Mouse (Mus musculus) testis, adult 2 months (tissue): ENCODE results near the gene Wdr45b. TPM values are rescaled to one million over a fixed set of nuclear protein-coding genes. Genes with fewer than 3 reads are reported as not detected.
A peak's percentile ranks its signal among the peaks of the same experiment; 100 is the strongest.

Experiments
- H3K27ac ChIP-seq: fragments of 200-500 bp; 2 replicates; pipeline ENCODE4 v1.5.1; 2012; ENCODE audit warnings: low read depth, low read length; ENCODE audit not compliant: control insufficient read depth, insufficient read depth
- H3K27me3 ChIP-seq: fragments of 200-500 bp; 2 replicates; pipeline ENCODE4 v1.6.1; 2012; ENCODE audit warnings: mild to moderate bottlenecking, low read length, moderate library complexity; ENCODE audit not compliant: control insufficient read depth, insufficient read depth
- H3K36me3 ChIP-seq: fragments of 200-500 bp; 2 replicates; pipeline ENCODE4 v1.6.1; 2012; ENCODE audit warnings: mild to moderate bottlenecking, low read length; ENCODE audit not compliant: control insufficient read depth, insufficient read depth
- H3K4me1 ChIP-seq: fragments of 200-500 bp; 2 replicates; pipeline ENCODE4 v1.6.1; 2012; ENCODE audit warnings: low read length; ENCODE audit not compliant: control insufficient read depth, insufficient read depth
- H3K4me3 ChIP-seq: fragments of 200-500 bp; 2 replicates; pipeline ENCODE4 v1.5.1; 2012; ENCODE audit warnings: low read depth, mild to moderate bottlenecking, low read length, moderate library complexity, mixed read lengths; ENCODE audit not compliant: control insufficient read depth
- CTCF ChIP-seq: fragments of 200-500 bp; IDR thresholded peaks from 2 replicates; pipeline ENCODE4 v1.5.1; 2012; ENCODE audit warnings: low read depth, mild to moderate bottlenecking, inconsistent platforms, low read length, moderate library complexity; ENCODE audit not compliant: control insufficient read depth, insufficient read depth, insufficient replicate concordance
- POLR2A ChIP-seq: fragments of 200-500 bp; IDR thresholded peaks from 2 replicates; pipeline ENCODE4 v1.6.1; 2012; ENCODE audit warnings: low read depth, mild to moderate bottlenecking, inconsistent platforms, low read length, moderate library complexity; ENCODE audit not compliant: control insufficient read depth
- polyA plus RNA-seq: library from polyadenylated mRNA; depleted of rRNA; stranded (reverse); fragments of >200 nt; gene quantifications from 2 replicates; pipeline ENCODE4 v1.2.3, GENCODE M21; 2012; rRNA removed

The Wdr45b gene
- polyA plus RNA-seq: 26.7 and 27.9 TPM in 2 replicates

- H3K27ac ChIP-seq: peak within 1 kb of the TSS; percentile 92
- peaks cover 10% of the 10 kb centered on the region for H3K4me1 ChIP-seq
- no peak for TF ChIP-seq CTCF
- peak; percentile 87 for TF ChIP-seq POLR2A
- no peaks in the 10 kb centered on the region for H3K27me3 ChIP-seq
- H3K36me3 ChIP-seq: no peaks in the 10 kb centered on the region
- peak within 1 kb of the TSS; percentile 98 for H3K4me3 ChIP-seq
Observed at GRCm38 (mm10) chr11:121354091-121354707, at the start of gene Wdr45b. Gene Wdr45b (minus strand): TSS chr11:121354445.

- no peak overlapping the region for H3K27ac ChIP-seq
- TF ChIP-seq CTCF (no peak), POLR2A (no peak)
- H3K27me3 ChIP-seq: no peaks in the 10 kb centered on the region
- no peak overlapping the region for H3K4me3 ChIP-seq
- peaks cover 8% of the 10 kb centered on the region for H3K4me1 ChIP-seq
- H3K36me3 ChIP-seq: no peaks in the 10 kb centered on the region
Observed at GRCm38 (mm10) chr11:121392405-121392804, 38.2 kb upstream of the Wdr45b start.

- TF ChIP-seq POLR2A: no peak
- no peak overlapping the region for H3K4me3 ChIP-seq
- H3K4me1 ChIP-seq: peaks cover 8% of the 10 kb centered on the region
- no peak overlapping the region for H3K27ac ChIP-seq
- H3K36me3 ChIP-seq: no peaks in the 10 kb centered on the region
- H3K27me3 ChIP-seq: no peaks in the 10 kb centered on the region
Observed at GRCm38 (mm10) chr11:121390793-121391192, 36.5 kb upstream of the Wdr45b start.

- H3K4me3 ChIP-seq: no peak overlapping the region
- H3K27me3 ChIP-seq: no peaks in the 10 kb centered on the region
- H3K36me3 ChIP-seq: no peaks in the 10 kb centered on the region
- no peak for TF ChIP-seq CTCF
- TF ChIP-seq POLR2A: no peak
- no peak overlapping the region for H3K27ac ChIP-seq
- H3K4me1 ChIP-seq: peaks cover 8% of the 10 kb centered on the region
Observed at GRCm38 (mm10) chr11:121388554-121388945, 34.3 kb upstream of the Wdr45b start.

- TF ChIP-seq CTCF: no peak
- Histone ChIP-seq H3K4me1 (peaks cover 8% of the 10 kb centered on the region), H3K27ac (no peak within 1 kb of the TSS), H3K27me3 (no peaks in the 10 kb centered on the region), H3K4me3 (peak within 1 kb of the TSS; percentile 56), H3K36me3 (no peaks in the 10 kb centered on the region)
Observed at GRCm38 (mm10) chr11:121387750-121388553, 33.7 kb upstream of the Wdr45b start, which contains the start of gene Rab40b. Gene Rab40b (minus strand): TSS chr11:121388251.

GRCm38 (mm10) chr11:121380294-121380693 lies 26.0 kb upstream of the Wdr45b start:
- H3K4me3 ChIP-seq: no peak overlapping the region
- H3K27me3 ChIP-seq: no peaks in the 10 kb centered on the region
- no peak overlapping the region for H3K27ac ChIP-seq
- no peaks in the 10 kb centered on the region for H3K36me3 ChIP-seq
- no peaks in the 10 kb centered on the region for H3K4me1 ChIP-seq
- TF ChIP-seq CTCF (no peak), POLR2A (no peak)

GRCm38 (mm10) chr11:121378644-121379043 lies 24.4 kb upstream of the Wdr45b start:
- H3K4me1 ChIP-seq: no peaks in the 10 kb centered on the region
- H3K27ac ChIP-seq: no peak overlapping the region
- no peaks in the 10 kb centered on the region for H3K36me3 ChIP-seq
- TF ChIP-seq POLR2A (no peak), CTCF (no peak)
- H3K27me3 ChIP-seq: no peaks in the 10 kb centered on the region
- H3K4me3 ChIP-seq: no peak overlapping the region
